Mouse (Mus musculus) megakaryocyte, embryonic 14.5 days (primary cell): ENCODE measurements around the gene Gm49361. TPM values are rescaled to one million over a fixed set of nuclear protein-coding genes. Genes with fewer than 3 reads are reported as not detected.

Source experiments
- H3K27me3 ChIP-seq: replicated peaks from 2 replicates; pipeline ENCODE3; 2012; ENCODE audit warnings: inconsistent platforms
- H3K36me3 ChIP-seq: replicated peaks from 2 replicates; pipeline ENCODE3; 2012; ENCODE audit warnings: low read length, inconsistent platforms, mixed read lengths
- H3K4me1 ChIP-seq: 2 replicates; pipeline ENCODE4 v1.6.1; 2012; ENCODE audit warnings: inconsistent platforms
- H3K4me3 ChIP-seq: replicated peaks from 2 replicates; pipeline ENCODE3; 2012; ENCODE audit warnings: moderate library complexity, mild to moderate bottlenecking, inconsistent platforms
- H3K9me3 ChIP-seq: 2 replicates; pipeline ENCODE4 v1.6.1; 2012; ENCODE audit warnings: inconsistent platforms
- FLI1 ChIP-seq: IDR thresholded peaks from 2 replicates; pipeline ENCODE4 v1.6.1; 2012; ENCODE audit warnings: low read length, inconsistent platforms, mixed read lengths
- GATA1 ChIP-seq: IDR thresholded peaks from 3 replicates; pipeline ENCODE4 v1.6.1; 2012; ENCODE audit warnings: mixed read lengths, low read length, inconsistent platforms, borderline replicate concordance
- polyA plus RNA-seq: library from polyadenylated mRNA; stranded (reverse); fragments of >175 nt; gene quantifications from 2 replicates; pipeline ENCODE4 v1.2.3, GENCODE M21; 2012; ENCODE audit warnings: low replicate concordance; ENCODE audit not compliant: insufficient read depth

The Gm49361 gene
- polyA plus RNA-seq, 1 experiment, result not detected

DNA sequence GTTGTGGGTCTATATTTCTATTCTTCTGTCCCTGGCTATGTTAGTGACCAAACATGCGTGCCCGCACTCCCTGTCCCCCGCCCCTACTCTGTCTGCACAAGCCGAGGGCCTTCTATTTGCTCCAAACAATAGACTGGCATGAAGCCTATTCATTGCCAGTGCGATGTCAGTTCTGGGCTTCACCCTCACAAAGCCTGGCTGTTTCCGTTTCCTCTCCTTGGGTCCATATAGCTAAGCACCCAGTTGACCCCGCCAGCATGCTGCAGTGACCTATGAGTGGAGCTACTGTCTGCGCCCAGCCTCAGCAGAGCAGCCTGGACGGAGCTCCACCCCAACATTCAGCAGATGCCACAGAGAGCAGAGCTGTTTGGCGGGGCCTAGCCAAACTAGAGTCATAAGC, 36.7 kb downstream of the Gm49361 start:
- peaks cover 19% of the 10 kb centered on the region for H3K27me3 ChIP-seq
- no peaks in the 10 kb centered on the region for H3K36me3 ChIP-seq
- no peaks in the 10 kb centered on the region for H3K9me3 ChIP-seq
- TF ChIP-seq GATA1, result no peak
- no peak for TF ChIP-seq FLI1
- H3K4me3 ChIP-seq, result no peak overlapping the region
- H3K4me1 ChIP-seq, result peaks cover 26% of the 10 kb centered on the region

DNA sequence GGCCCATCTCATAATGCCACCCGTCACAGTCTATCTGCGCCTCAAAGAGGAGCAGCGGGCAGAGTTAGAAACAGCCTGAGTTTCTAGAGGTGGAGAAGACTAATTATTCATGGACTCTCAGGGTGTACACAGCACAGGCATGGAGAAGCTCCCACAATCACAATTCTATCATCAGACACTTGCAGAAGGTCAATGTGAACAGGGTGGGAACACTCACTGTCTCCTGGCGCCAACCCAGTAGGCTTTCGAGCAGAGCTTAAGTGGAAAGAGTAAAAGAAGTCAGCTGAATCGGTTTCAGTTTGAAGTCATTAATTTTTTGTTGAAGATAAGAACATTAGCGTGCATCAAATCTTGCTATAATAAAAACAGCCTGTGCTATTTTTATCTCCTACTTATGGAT, 37.3 kb downstream of the Gm49361 start:
- Histone ChIP-seq H3K27me3 (peaks cover 24% of the 10 kb centered on the region), H3K4me3 (no peak overlapping the region), H3K4me1 (peaks cover 23% of the 10 kb centered on the region), H3K36me3 (no peaks in the 10 kb centered on the region), H3K9me3 (no peaks in the 10 kb centered on the region)
- TF ChIP-seq FLI1, result no peak
- TF ChIP-seq GATA1, result no peak

DNA sequence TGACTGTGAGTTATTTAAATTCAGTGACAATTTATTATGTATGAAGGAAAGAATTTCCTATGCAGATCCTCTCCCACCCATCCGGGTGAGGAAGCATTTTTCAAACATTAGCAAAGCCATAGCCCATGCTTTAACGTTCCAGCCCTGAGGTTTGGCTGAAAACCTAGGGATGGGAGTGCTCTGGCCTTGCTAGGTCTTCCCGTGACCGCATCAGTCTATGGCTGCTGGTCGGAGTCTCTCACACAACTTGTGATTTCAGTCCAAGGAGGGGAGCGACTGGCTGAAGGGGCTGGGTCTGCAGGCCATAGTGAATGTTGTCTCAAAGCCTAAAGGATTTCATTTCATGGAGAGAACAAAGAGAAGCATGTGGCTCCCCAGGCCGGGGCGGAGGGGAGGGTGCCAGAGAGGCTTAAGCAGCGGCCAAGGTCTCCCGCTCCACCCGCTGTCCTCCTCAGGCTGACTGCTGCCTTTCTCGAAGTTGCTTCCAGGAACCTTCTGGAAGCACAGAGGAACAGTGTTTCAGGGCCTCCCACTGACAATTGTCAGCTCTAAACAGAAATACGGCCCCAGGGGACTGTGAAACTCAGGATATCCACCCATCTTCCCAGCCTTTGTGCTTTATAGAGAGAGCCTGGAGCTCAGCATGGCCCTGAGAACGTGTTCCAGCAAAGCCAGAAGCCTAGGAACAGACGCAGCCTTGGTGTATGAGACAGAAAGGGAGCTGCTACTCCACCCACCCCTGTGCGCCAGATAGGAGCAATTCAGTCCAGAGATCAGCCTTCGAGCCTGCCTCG, 38.6 kb downstream of the Gm49361 start:
- Histone ChIP-seq H3K4me1 (peaks cover 15% of the 10 kb centered on the region), H3K9me3 (no peaks in the 10 kb centered on the region), H3K36me3 (no peaks in the 10 kb centered on the region), H3K27me3 (peaks cover 30% of the 10 kb centered on the region), H3K4me3 (no peak overlapping the region)
- TF ChIP-seq FLI1 (no peak), GATA1 (no peak)

DNA sequence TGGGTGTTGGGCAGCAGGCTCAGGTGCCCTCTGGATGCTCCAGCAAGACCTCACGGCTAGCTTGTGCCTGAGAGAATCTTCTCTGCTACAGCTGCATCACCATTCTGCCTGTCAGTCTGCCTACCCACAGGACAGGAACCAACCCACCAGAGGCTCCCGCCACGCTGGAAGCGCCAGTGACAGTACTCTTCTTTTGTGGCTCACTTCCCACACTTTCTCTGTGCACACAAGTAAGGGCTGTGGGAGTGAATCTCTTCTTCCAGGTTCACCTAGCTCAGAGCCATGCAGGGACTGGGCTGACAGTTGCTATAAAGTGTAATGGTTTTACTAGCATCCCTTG, 39.2 kb downstream of the Gm49361 start:
- no peaks in the 10 kb centered on the region for H3K36me3 ChIP-seq
- peaks cover 30% of the 10 kb centered on the region for H3K27me3 ChIP-seq
- H3K9me3 ChIP-seq, result no peaks in the 10 kb centered on the region
- no peak overlapping the region for H3K4me3 ChIP-seq
- peaks cover 14% of the 10 kb centered on the region for H3K4me1 ChIP-seq
- TF ChIP-seq FLI1 (no peak), GATA1 (no peak)

- TF ChIP-seq FLI1 (no peak), GATA1 (no peak)
Measured at GRCm38 (mm10) chr14:57705759-57706158, 40.1 kb downstream of the Gm49361 start.

DNA sequence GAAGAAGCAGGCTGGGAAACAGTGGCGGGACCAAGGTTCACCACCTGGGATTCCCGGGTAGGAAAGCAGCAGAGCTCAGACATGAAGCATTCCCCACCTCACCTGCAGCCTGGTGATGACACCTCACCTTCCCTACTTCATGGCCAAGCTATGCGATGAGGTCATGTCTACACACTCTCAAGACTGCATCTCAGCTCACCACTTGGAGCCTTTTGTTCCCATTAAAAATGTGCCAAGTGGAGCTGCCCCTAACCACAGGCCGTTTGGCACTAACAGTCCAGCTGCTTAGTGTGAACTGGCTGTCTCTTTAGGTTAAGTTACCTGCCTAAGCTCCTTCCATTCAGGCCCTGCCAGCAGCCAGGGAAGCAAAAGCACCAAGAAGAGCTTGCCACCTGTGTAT, 40.8 kb downstream of the Gm49361 start:
- Histone ChIP-seq H3K9me3 (no peaks in the 10 kb centered on the region), H3K4me3 (no peak overlapping the region), H3K36me3 (peaks cover 3% of the 10 kb centered on the region), H3K4me1 (peaks cover 14% of the 10 kb centered on the region), H3K27me3 (peaks cover 30% of the 10 kb centered on the region)
- TF ChIP-seq GATA1 (no peak), FLI1 (no peak)

More at GRCm38 (mm10) chr14:57705759-57706158, 40.1 kb downstream of the Gm49361 start:
- Histone ChIP-seq H3K4me1 (peaks cover 14% of the 10 kb centered on the region), H3K9me3 (no peaks in the 10 kb centered on the region), H3K27me3 (peaks cover 30% of the 10 kb centered on the region), H3K36me3 (no peaks in the 10 kb centered on the region), H3K4me3 (no peak overlapping the region)

GRCm38 (mm10) chr14:57701915-57702477, 43.9 kb downstream of the Gm49361 start:
- Histone ChIP-seq H3K4me1 (peaks cover 14% of the 10 kb centered on the region), H3K4me3 (no peak overlapping the region), H3K36me3 (peaks cover 18% of the 10 kb centered on the region), H3K9me3 (no peaks in the 10 kb centered on the region), H3K27me3 (peaks cover 26% of the 10 kb centered on the region)
- TF ChIP-seq GATA1, result no peak
- no peak for TF ChIP-seq FLI1

GRCm38 (mm10) chr14:57699461-57699970, 46.4 kb downstream of the Gm49361 start:
- Histone ChIP-seq H3K4me3 (no peak overlapping the region), H3K27me3 (peaks cover 13% of the 10 kb centered on the region), H3K9me3 (no peaks in the 10 kb centered on the region), H3K4me1 (peaks cover 8% of the 10 kb centered on the region), H3K36me3 (peaks cover 27% of the 10 kb centered on the region)
- TF ChIP-seq GATA1, result no peak
- TF ChIP-seq FLI1, result no peak

DNA sequence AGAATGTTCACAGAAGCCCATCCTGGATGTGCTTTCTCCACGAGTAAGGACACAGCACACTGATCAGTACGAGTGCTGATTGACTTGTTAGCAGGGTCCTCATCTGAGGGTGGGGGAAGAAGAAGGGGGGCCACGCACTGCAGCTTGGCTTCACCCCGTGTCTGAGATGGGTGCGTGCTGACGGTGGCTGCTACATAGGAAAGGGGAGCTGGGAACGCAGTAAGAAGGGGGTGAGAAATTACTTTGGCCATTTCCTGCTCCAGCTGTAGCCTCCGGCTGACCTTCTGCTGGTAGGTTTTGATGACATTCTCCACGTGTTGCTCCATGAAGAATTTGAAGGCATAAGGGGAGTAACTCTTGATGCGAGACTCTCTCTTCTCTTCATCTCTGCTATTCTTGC, 46.9 kb downstream of the Gm49361 start:
- peaks cover 13% of the 10 kb centered on the region for H3K27me3 ChIP-seq
- peaks cover 29% of the 10 kb centered on the region for H3K36me3 ChIP-seq
- H3K4me1 ChIP-seq, result peaks cover 8% of the 10 kb centered on the region
- TF ChIP-seq GATA1, result no peak
- H3K4me3 ChIP-seq, result no peak overlapping the region
- no peaks in the 10 kb centered on the region for H3K9me3 ChIP-seq

DNA sequence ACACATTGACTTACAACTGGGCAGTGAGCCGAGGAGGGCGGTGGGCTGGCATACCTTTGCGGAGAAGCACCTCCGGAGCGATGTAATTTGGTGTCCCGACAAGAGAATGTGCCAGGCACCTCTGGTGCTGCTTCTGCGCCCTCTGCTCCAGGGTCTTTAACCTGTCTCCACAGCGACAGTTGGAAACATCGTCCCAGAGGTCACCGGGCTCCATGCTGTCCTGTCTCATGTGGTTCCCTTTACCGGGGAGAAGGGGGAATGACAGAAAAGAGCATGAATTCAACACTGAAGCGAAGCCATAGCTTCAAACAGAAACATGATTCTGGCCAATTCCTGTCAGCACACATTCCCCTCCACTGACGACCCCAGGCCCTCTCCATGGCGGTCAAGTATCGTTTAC, 49.8 kb downstream of the Gm49361 start:
- peaks cover 35% of the 10 kb centered on the region for H3K36me3 ChIP-seq
- peaks cover 19% of the 10 kb centered on the region for H3K4me1 ChIP-seq
- no peak overlapping the region for H3K4me3 ChIP-seq
- H3K9me3 ChIP-seq, result no peaks in the 10 kb centered on the region
- H3K27me3 ChIP-seq, result peaks cover 2% of the 10 kb centered on the region
- TF ChIP-seq FLI1 (no peak), GATA1 (no peak)

DNA sequence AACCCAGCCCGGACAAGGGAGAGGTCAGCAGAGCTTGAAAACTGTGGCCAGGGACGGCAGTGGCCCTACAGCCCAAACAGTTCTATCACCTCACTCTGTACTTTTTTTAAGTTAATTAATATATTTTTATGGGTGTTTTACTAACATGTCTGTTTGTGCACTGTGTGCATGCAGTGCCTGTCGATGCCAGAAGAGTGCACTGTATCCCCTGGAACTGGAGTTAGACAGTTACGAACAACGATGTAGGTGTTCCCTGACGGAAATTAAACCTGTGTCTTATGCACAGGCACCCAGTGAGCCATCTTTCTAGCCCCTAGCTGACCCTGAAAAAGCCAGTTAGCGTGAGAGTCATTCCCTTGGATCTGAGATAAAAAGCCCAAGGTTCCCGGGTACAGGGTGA, 50.4 kb downstream of the Gm49361 start:
- Histone ChIP-seq H3K4me3 (no peak overlapping the region), H3K36me3 (peaks cover 35% of the 10 kb centered on the region), H3K9me3 (no peaks in the 10 kb centered on the region), H3K4me1 (peaks cover 24% of the 10 kb centered on the region), H3K27me3 (peaks cover 2% of the 10 kb centered on the region)
- TF ChIP-seq FLI1, result no peak
- TF ChIP-seq GATA1, result no peak
